Mouse (Mus musculus) liver, adult 2 months (tissue): ENCODE measurements around the gene Mrtfa. TPM values are rescaled to one million over a fixed set of nuclear protein-coding genes. Genes with fewer than 3 reads are reported as not detected.
A peak's percentile ranks its signal among the peaks of the same experiment; 100 is the strongest.

Experiments
- DNase-seq: peaks from one replicate; pipeline ENCODE4 v3.0.0-alpha.2; 2011; ENCODE audit warnings: low read depth, low spot score; ENCODE audit errors: extremely low read depth
- H3K27ac ChIP-seq: fragments of 200-500 bp; replicated peaks from 2 replicates; pipeline ENCODE4 v1.5.1; 2012; ENCODE audit warnings: low read depth, mild to moderate bottlenecking, control low read depth, inconsistent platforms, low read length; ENCODE audit not compliant: insufficient read depth
- H3K27me3 ChIP-seq: fragments of 200-500 bp; 2 replicates; pipeline ENCODE4 v1.6.1; 2012; ENCODE audit warnings: mild to moderate bottlenecking, moderate library complexity, low read length, inconsistent platforms; ENCODE audit not compliant: control insufficient read depth, insufficient read depth
- H3K36me3 ChIP-seq: fragments of 200-500 bp; 2 replicates; pipeline ENCODE4 v1.6.1; 2012; ENCODE audit warnings: low read length, inconsistent platforms; ENCODE audit not compliant: control insufficient read depth, insufficient read depth
- H3K4me1 ChIP-seq: fragments of 200-500 bp; 2 replicates; pipeline ENCODE4 v1.6.1; 2011; ENCODE audit warnings: low read length; ENCODE audit not compliant: control insufficient read depth, insufficient read depth
- H3K4me3 ChIP-seq: fragments of 200-500 bp; 2 replicates; pipeline ENCODE4 v1.5.1; 2011; ENCODE audit warnings: low read depth, mild to moderate bottlenecking, control low read depth, low read length, moderate library complexity; ENCODE audit not compliant: insufficient read depth
- H3K79me2 ChIP-seq: fragments of 200-500 bp; 2 replicates; pipeline ENCODE4 v1.6.1; 2012; ENCODE audit warnings: inconsistent platforms, mild to moderate bottlenecking, low read length, moderate library complexity; ENCODE audit not compliant: control insufficient read depth, insufficient read depth
- H3K9ac ChIP-seq: fragments of 200-500 bp; 2 replicates; pipeline ENCODE4 v1.6.1; 2012; ENCODE audit warnings: low read depth, mild to moderate bottlenecking, control low read depth, inconsistent platforms, low read length
- CTCF ChIP-seq: fragments of 200-500 bp; IDR thresholded peaks from 2 replicates; pipeline ENCODE4 v1.5.1; 2011; ENCODE audit warnings: low read depth, low read length, control low read depth
- POLR2A ChIP-seq: fragments of 200-500 bp; IDR thresholded peaks from 2 replicates; pipeline ENCODE4 v1.6.1; 2011; ENCODE audit warnings: low read length, control low read depth; ENCODE audit not compliant: insufficient read depth; ENCODE audit errors: extremely low read depth
- WGBS: fragments of 180-500 bp; shearing (Covaris S2); methylation state at CpG from one replicate; pipeline ENCODE4 v1.1.7; 2018; 5-methylcytosine and 5-hydroxymethylcytosine counted together
- polyA plus RNA-seq: library from polyadenylated mRNA; depleted of rRNA; stranded (reverse); fragments of >200 nt; gene quantifications from 2 replicates; pipeline ENCODE4 v1.2.3, GENCODE M21; 2012
- total RNA-seq: library from RNA; depleted of rRNA; stranded (reverse); fragments of >200 nt; gene quantifications from 2 replicates; pipeline ENCODE4 v1.2.3, GENCODE M21; 2014

The Mrtfa gene
- total and polyA plus RNA-seq, 2 experiments: 1.0 to 5.6 TPM

GRCm38 (mm10) chr15:81068641-81069381, 121.7 kb downstream of the Mrtfa start:
- Histone ChIP-seq H3K27me3 (no peaks in the 10 kb centered on the region), H3K79me2 (0 out of 2 replicates have a peak, but pooled peaks cover 3% of the 10 kb centered on the region), H3K36me3 (no peaks in the 10 kb centered on the region; the same call in 1 of the 2 replicates), H3K4me1 (no peaks in the 10 kb centered on the region), H3K27ac (no peak overlapping the region), H3K9ac (no peak overlapping the region), H3K4me3 (no peak overlapping the region)
- no peak for TF ChIP-seq CTCF
- TF ChIP-seq POLR2A: no peak
- DNase-seq: no peak
- 95% methylated on average over 5 of the region's 5 CpGs for WGBS

DNA sequence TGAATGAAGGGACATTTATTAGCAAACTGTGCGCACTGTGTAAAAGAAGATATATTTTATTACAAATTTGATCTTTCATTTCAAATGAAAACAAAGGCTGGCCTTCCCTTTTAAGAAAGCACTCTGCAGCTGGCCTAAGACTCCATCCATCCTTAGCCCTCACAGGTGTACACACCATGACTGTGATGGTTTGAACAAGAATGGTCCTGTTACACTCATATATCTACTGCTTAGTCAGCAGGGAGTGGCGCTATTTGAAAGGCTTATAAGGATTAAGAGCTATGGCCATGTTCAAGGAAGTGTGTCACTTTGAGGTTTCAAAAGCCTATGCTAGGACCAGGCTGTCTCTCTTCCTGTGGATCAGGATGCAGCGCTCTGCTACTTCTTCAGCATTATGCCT, 122.8 kb downstream of the Mrtfa start:
- Histone ChIP-seq H3K27ac (no peak overlapping the region), H3K4me3 (no peak overlapping the region), H3K9ac (no peak overlapping the region), H3K36me3 (no peaks in the 10 kb centered on the region; the same call in 1 of the 2 replicates), H3K79me2 (0 out of 2 replicates have a peak, but pooled peaks cover 3% of the 10 kb centered on the region), H3K27me3 (no peaks in the 10 kb centered on the region), H3K4me1 (no peaks in the 10 kb centered on the region)
- no peak for TF ChIP-seq POLR2A
- TF ChIP-seq CTCF: no peak
- no peak for DNase-seq
- WGBS: 96% methylated on average over 3 of the region's 3 CpGs

- Histone ChIP-seq H3K79me2 (peaks cover 6% of the 10 kb centered on the region; the same call in 1 of the 2 replicates), H3K36me3 (no peaks in the 10 kb centered on the region; the same call in 1 of the 2 replicates), H3K4me3 (no peak overlapping the region), H3K9ac (no peak overlapping the region), H3K27ac (no peak overlapping the region), H3K4me1 (no peaks in the 10 kb centered on the region; the same call in 1 of the 2 replicates), H3K27me3 (no peaks in the 10 kb centered on the region)
- TF ChIP-seq CTCF: no peak
- no peak for TF ChIP-seq POLR2A
- WGBS: 67% methylated on average over 5 of the region's 5 CpGs
- no peak for DNase-seq
These were observed 123.6 kb downstream of the Mrtfa start for GRCm38 (mm10) chr15:81066976-81067375.

GRCm38 (mm10) chr15:81064661-81065060, 125.9 kb downstream of the Mrtfa start:
- Histone ChIP-seq H3K27ac (no peak overlapping the region), H3K36me3 (no peaks in the 10 kb centered on the region; the same call in 1 of the 2 replicates), H3K4me3 (no peak overlapping the region), H3K27me3 (no peaks in the 10 kb centered on the region), H3K4me1 (no peaks in the 10 kb centered on the region; the same call in 1 of the 2 replicates), H3K79me2 (peaks cover 5% of the 10 kb centered on the region; the same call in 1 of the 2 replicates), H3K9ac (no peak overlapping the region)
- WGBS: 97% methylated on average over 4 of the region's 4 CpGs
- DNase-seq: no peak
- TF ChIP-seq POLR2A (no peak), CTCF (no peak)

GRCm38 (mm10) chr15:81064143-81064542, 126.4 kb downstream of the Mrtfa start:
- H3K27me3 ChIP-seq: no peaks in the 10 kb centered on the region
- peak; percentile 53 for TF ChIP-seq CTCF
- TF ChIP-seq POLR2A: no peak
- no peak overlapping the region for H3K9ac ChIP-seq
- H3K79me2 ChIP-seq: peaks cover 5% of the 10 kb centered on the region; the same call in 1 of the 2 replicates
- H3K27ac ChIP-seq: no peak overlapping the region
- no peaks in the 10 kb centered on the region; the same call in 1 of the 2 replicates for H3K36me3 ChIP-seq
- H3K4me3 ChIP-seq: no peak overlapping the region
- DNase-seq: peak; percentile 31
- 64% methylated on average over 1 of the region's 1 CpGs for WGBS
- H3K4me1 ChIP-seq: no peaks in the 10 kb centered on the region; the same call in 1 of the 2 replicates

DNA sequence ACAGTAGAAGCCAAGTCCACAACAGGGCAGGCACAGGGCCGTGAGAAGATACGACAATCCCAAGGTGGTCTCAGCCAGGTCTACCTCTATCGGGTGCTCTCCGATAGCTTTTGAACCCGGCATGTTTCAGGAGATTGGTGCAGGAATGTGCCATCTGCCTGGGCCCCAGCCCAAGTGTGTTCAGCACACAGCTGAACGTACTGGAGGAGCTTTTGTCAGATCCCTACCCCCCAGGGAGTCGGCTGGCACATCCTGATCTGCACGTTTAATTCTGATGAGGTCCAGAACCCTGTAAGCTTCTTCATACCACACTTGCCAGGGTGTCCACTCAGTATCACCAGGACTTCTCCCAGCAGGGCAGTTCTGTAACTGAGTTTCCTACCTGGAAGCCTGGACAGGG, 127.9 kb downstream of the Mrtfa start:
- Histone ChIP-seq H3K9ac (no peak overlapping the region), H3K36me3 (no peaks in the 10 kb centered on the region)
- no peak for TF ChIP-seq POLR2A
- TF ChIP-seq CTCF: no peak

More for the DNA sequence above, 127.9 kb downstream of the Mrtfa start:
- H3K79me2 ChIP-seq: peaks cover 5% of the 10 kb centered on the region; the same call in 1 of the 2 replicates
- no peak overlapping the region for H3K4me3 ChIP-seq
- H3K27ac ChIP-seq: no peak overlapping the region
- DNase-seq: no peak
- no peaks in the 10 kb centered on the region for H3K27me3 ChIP-seq
- no peaks in the 10 kb centered on the region; the same call in 1 of the 2 replicates for H3K4me1 ChIP-seq
- 75% methylated on average over 8 of the region's 8 CpGs for WGBS
